Mouse (Mus musculus) forebrain, embryonic 16.5 days (tissue): ENCODE data around the gene Disc1. TPM values are rescaled to one million over a fixed set of nuclear protein-coding genes. Genes with fewer than 3 reads are reported as not detected.

Experiments used
- ATAC-seq: fragments of 200-750 bp; cut with Nextera tagmentation; 2 replicates; pipeline ENCODE4 v1.8.0; 2017; ENCODE audit warnings: mild to moderate bottlenecking, moderate library complexity
- H3K27ac ChIP-seq: fragments of 300-500 bp; sonication (generic); 2 replicates; pipeline ENCODE4 v1.5.1; 2014; ENCODE audit warnings: low read length, control low read depth
- H3K27me3 ChIP-seq: fragments of 300-500 bp; sonication (generic); replicated peaks from 2 replicates; pipeline ENCODE4 v1.6.1; 2014; ENCODE audit warnings: low read length; ENCODE audit not compliant: control insufficient read depth, insufficient read depth
- H3K36me3 ChIP-seq: fragments of 300-500 bp; sonication (generic); 2 replicates; pipeline ENCODE4 v1.6.1; 2014; ENCODE audit not compliant: control insufficient read depth, insufficient read depth
- H3K4me1 ChIP-seq: fragments of 300-500 bp; sonication (generic); replicated peaks from 2 replicates; pipeline ENCODE4 v1.6.1; 2014; ENCODE audit warnings: low read length; ENCODE audit not compliant: control insufficient read depth, insufficient read depth
- H3K4me2 ChIP-seq: fragments of 300-500 bp; sonication (generic); 2 replicates; pipeline ENCODE4 v1.6.1; 2014; ENCODE audit warnings: mild to moderate bottlenecking, low read length, control low read depth
- H3K4me3 ChIP-seq: fragments of 300-500 bp; sonication (generic); replicated peaks from 2 replicates; pipeline ENCODE4 v1.5.1; 2014; ENCODE audit warnings: mild to moderate bottlenecking, low read length, control low read depth
- H3K9ac ChIP-seq: fragments of 300-500 bp; sonication (generic); replicated peaks from 2 replicates; pipeline ENCODE4 v1.6.1; 2014; ENCODE audit warnings: low read depth, low read length, control low read depth
- H3K9me3 ChIP-seq: fragments of 300-500 bp; sonication (generic); 2 replicates; pipeline ENCODE4 v1.6.1; 2016; ENCODE audit warnings: low read length; ENCODE audit not compliant: control insufficient read depth
- WGBS: fragments of 180-500 bp; shearing (Covaris S2); extraction: QIAGEN DNeasy Blood & Tissue Kit; methylation state at CpG from one replicate; pipeline ENCODE4 v1.1.7; 2014; 5-methylcytosine and 5-hydroxymethylcytosine counted together
- polyA plus RNA-seq: library from polyadenylated mRNA; unstranded; fragments of >200 nt; fragmentation: Nextera tagmentation; extraction: Ambion mirVana; gene quantifications from 2 replicates; pipeline ENCODE4 v1.2.1, GENCODE M21; 2015

Gene Disc1
- polyA plus RNA-seq, 1 experiment from 2014 or later = 1.1 TPM

GRCm38 (mm10) chr8:125040587-125041375 lies 13.2 kb upstream of the Disc1 start:
- Histone ChIP-seq H3K4me2 (no peak overlapping the region), H3K4me3 (no peak overlapping the region), H3K27ac (no peak overlapping the region), H3K9me3 (peaks cover 2% of the 10 kb centered on the region; the same call in 1 of the 2 replicates), H3K4me1 (no peaks in the 10 kb centered on the region), H3K27me3 (no peaks in the 10 kb centered on the region), H3K9ac (no peak overlapping the region), H3K36me3 (peaks cover 16% of the 10 kb centered on the region)
- 88% methylated on average over 15 of the region's 15 CpGs for WGBS
- ATAC-seq = no peak

- Histone ChIP-seq H3K4me2 (no peak overlapping the region), H3K9ac (no peak overlapping the region), H3K4me1 (no peaks in the 10 kb centered on the region), H3K9me3 (peaks cover 2% of the 10 kb centered on the region; the same call in 1 of the 2 replicates), H3K27me3 (no peaks in the 10 kb centered on the region), H3K4me3 (no peak overlapping the region), H3K27ac (no peak overlapping the region), H3K36me3 (peaks cover 13% of the 10 kb centered on the region)
- WGBS = 79% methylated on average over 2 of the region's 2 CpGs
- ATAC-seq = no peak
Observed at GRCm38 (mm10) chr8:125041496-125041895, 12.5 kb upstream of the Disc1 start.

DNA sequence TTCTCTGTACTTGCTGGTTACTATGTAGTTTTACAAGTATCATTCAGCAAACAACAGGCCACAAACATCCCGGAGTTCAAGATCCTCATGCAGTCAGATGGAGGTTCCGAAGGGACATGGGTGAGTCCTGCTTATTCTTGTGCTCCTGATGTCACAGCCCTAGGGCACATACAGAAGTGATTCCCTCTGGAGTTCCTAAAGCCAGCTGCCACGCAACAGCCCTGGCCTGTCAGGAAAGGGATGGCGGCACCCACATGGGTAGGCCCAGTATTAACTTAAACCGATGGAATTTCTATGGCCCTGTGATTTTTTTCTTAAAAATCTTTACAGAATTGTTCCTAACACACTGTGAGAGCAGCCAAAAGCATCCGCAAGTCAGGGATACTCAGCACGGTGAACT lies 10.6 kb upstream of the Disc1 start:
- ATAC-seq = no peak
- Histone ChIP-seq H3K27ac (no peak overlapping the region), H3K9me3 (peaks cover 2% of the 10 kb centered on the region; the same call in 1 of the 2 replicates), H3K4me1 (no peaks in the 10 kb centered on the region), H3K27me3 (no peaks in the 10 kb centered on the region), H3K4me3 (no peak overlapping the region), H3K9ac (no peak overlapping the region), H3K4me2 (no peak overlapping the region), H3K36me3 (peaks cover 11% of the 10 kb centered on the region)
- WGBS = 85% methylated on average over 7 of the region's 7 CpGs

- WGBS = 54% methylated on average over 9 of the region's 9 CpGs
Observed at GRCm38 (mm10) chr8:125043935-125044334, 10.1 kb upstream of the Disc1 start.

GRCm38 (mm10) chr8:125045760-125046159 lies 8.2 kb upstream of the Disc1 start:
- Histone ChIP-seq H3K4me3 (no peak overlapping the region), H3K27me3 (no peaks in the 10 kb centered on the region), H3K9ac (no peak overlapping the region), H3K4me2 (no peak overlapping the region), H3K9me3 (0 out of 2 replicates have a peak, but pooled peaks cover 2% of the 10 kb centered on the region), H3K27ac (no peak overlapping the region), H3K36me3 (no peaks in the 10 kb centered on the region), H3K4me1 (no peaks in the 10 kb centered on the region)
- ATAC-seq = no peak
- WGBS = 96% methylated on average over 1 of the region's 1 CpGs

More at GRCm38 (mm10) chr8:125043935-125044334, 10.1 kb upstream of the Disc1 start:
- Histone ChIP-seq H3K4me1 (no peaks in the 10 kb centered on the region), H3K36me3 (peaks cover 9% of the 10 kb centered on the region), H3K27ac (no peak overlapping the region), H3K4me3 (no peak overlapping the region), H3K4me2 (no peak overlapping the region), H3K27me3 (no peaks in the 10 kb centered on the region), H3K9me3 (peaks cover 2% of the 10 kb centered on the region; the same call in 1 of the 2 replicates), H3K9ac (no peak overlapping the region)
- no peak for ATAC-seq

DNA sequence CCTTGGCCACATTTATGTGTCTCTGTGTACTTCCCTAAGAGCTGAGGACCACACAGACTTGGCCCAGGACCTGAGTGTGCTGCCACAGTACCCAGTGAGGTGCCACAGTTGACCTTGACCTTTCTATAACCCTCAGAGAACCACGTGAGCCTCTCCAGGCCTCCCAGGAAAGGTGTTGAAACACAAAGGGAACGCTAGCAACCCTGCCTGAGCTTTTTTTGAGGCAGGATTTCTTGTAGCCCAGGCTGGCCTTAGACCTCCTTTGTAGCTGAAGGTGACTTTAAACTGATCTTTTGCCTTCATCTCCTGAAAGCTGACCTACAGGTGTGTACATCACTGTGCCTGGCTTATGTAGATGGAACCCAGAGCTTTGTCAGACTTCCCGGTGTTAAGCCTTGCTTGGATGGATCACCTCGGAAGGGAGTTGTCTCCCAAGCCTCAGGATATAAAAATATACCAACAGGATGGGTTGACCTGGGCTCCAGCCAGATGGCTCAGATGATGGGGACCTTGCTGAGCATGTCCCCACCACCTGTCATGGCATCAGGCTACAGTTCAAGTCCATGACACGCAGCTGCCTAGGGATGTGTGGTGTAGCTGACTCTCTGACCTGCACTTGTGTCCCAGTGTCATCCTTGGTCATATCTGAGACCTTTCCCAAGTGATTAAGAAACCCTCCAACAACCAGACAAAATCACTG lies 4.8 kb upstream of the Disc1 start:
- 69% methylated on average over 5 of the region's 5 CpGs for WGBS
- no peaks in the 10 kb centered on the region for H3K36me3 ChIP-seq
- 0 out of 2 replicates have a peak, but pooled peaks cover 2% of the 10 kb centered on the region for H3K9me3 ChIP-seq
- H3K4me3 ChIP-seq = no peak overlapping the region
- H3K4me1 ChIP-seq = peaks cover 9% of the 10 kb centered on the region
- ATAC-seq = no peak
- peaks cover 13% of the 10 kb centered on the region for H3K27me3 ChIP-seq
- no peak overlapping the region for H3K4me2 ChIP-seq
- H3K27ac ChIP-seq = no peak overlapping the region
- H3K9ac ChIP-seq = no peak overlapping the region

- H3K9ac ChIP-seq = no peak overlapping the region
Observed at GRCm38 (mm10) chr8:125049826-125050225, 4.2 kb upstream of the Disc1 start.

DNA sequence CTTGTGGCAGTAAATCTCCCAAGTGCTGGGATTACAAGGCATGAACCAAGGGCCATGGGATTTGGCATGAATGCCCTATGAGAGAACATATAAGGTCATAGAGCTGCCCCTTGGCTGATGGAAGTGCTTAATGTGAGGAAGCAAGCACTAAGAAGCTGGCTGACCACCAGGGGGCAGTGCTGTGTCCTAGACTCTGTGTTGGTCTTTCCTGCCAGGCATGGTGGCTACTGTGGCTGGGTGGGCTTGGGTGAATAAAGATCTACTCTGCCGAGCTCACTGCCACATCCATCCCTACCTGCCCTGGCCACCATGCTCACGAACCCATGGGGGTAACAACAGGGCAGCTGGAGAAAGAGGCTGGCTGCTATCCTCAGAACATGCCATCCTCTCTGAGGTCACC lies 2.0 kb upstream of the Disc1 start:
- H3K27ac ChIP-seq = no peak overlapping the region
- WGBS = 31% methylated on average over 2 of the region's 2 CpGs
- H3K4me2 ChIP-seq = no peak overlapping the region
- no peak for ATAC-seq
- H3K9ac ChIP-seq = no peak overlapping the region
- H3K27me3 ChIP-seq = peaks cover 26% of the 10 kb centered on the region
- no peaks in the 10 kb centered on the region for H3K9me3 ChIP-seq
- no peak overlapping the region for H3K4me3 ChIP-seq
- peaks cover 9% of the 10 kb centered on the region for H3K4me1 ChIP-seq
- no peaks in the 10 kb centered on the region for H3K36me3 ChIP-seq

More at GRCm38 (mm10) chr8:125049826-125050225, 4.2 kb upstream of the Disc1 start:
- 0 out of 2 replicates have a peak, but pooled peaks cover 2% of the 10 kb centered on the region for H3K9me3 ChIP-seq
- H3K27me3 ChIP-seq = peaks cover 15% of the 10 kb centered on the region
- no peak overlapping the region for H3K4me2 ChIP-seq
- peaks cover 9% of the 10 kb centered on the region for H3K4me1 ChIP-seq
- H3K36me3 ChIP-seq = no peaks in the 10 kb centered on the region
- ATAC-seq = no peak
- WGBS = 88% methylated on average over 6 of the region's 6 CpGs
- no peak overlapping the region for H3K4me3 ChIP-seq
- H3K27ac ChIP-seq = no peak overlapping the region

- under 1% methylated on average over 38 of the region's 38 CpGs for WGBS
- ATAC-seq = peak; percentile 57; the same call in 1 of the 2 replicates
- H3K4me3 ChIP-seq = peak overlapping the region; percentile 53
- peaks cover 9% of the 10 kb centered on the region for H3K4me1 ChIP-seq
- H3K4me2 ChIP-seq = peak overlapping the region; percentile 88
- H3K9ac ChIP-seq = peak overlapping the region; percentile 62
- H3K27ac ChIP-seq = no peak overlapping the region
- H3K36me3 ChIP-seq = no peaks in the 10 kb centered on the region
- no peaks in the 10 kb centered on the region for H3K9me3 ChIP-seq
- H3K27me3 ChIP-seq = peaks cover 26% of the 10 kb centered on the region
Observed at GRCm38 (mm10) chr8:125054436-125054810, 428 bp downstream of the Disc1 start.
